Mouse (Mus musculus): Measurements from ENCODE around the gene Gcgr. TPM values are rescaled to one million over a fixed set of nuclear protein-coding genes. Genes with fewer than 3 reads are reported as not detected.
"Not testable (repeated sequence)": the region's sequence is repeated elsewhere in the genome, so short reads cannot be mapped to it uniquely, and the experiment has no call there.

Gcgr gene
- polyA plus RNA-seq, 1 experiment from 2014 or later = 20.7 TPM

GRCm38 (mm10) chr11:120549986-120550809, 19.7 kb downstream of the Gcgr start:
- H3K27me3 ChIP-seq (ENCODE audit: control insufficient read depth, insufficient read depth, low read depth, low read length) = no peaks in the 10 kb centered on the region
- 63% methylated on average over 11 of the region's 11 CpGs for WGBS (ENCODE audit: insufficient replicate concordance)
- H3K4me1 ChIP-seq (ENCODE audit: control insufficient read depth, low read depth, low read length) = peaks cover 27% of the 10 kb centered on the region
- no peak for ATAC-seq (ENCODE audit: low read depth)
- peak overlapping the region; percentile 78 for H3K4me3 ChIP-seq (ENCODE audit: low read depth, low read length)
- H3K9ac ChIP-seq (ENCODE audit: low read depth, low read length) = peak overlapping the region; percentile 93
- peak overlapping the region; percentile 93 for H3K4me2 ChIP-seq (ENCODE audit: low read depth, low read length)
- no peaks in the 10 kb centered on the region for H3K36me3 ChIP-seq (ENCODE audit: control insufficient read depth, insufficient read depth)
- H3K27ac ChIP-seq (ENCODE audit: low read length) = peak overlapping the region; percentile 94
- no peaks in the 10 kb centered on the region for H3K9me3 ChIP-seq (replicated peaks; ENCODE audit: control insufficient read depth, low read length)

GRCm38 (mm10) chr11:120550810-120551440, 20.4 kb downstream of the Gcgr start, which contains the start of gene Ppp1r27:
TSS of gene Ppp1r27 (minus strand) at chr11:120551132.
- ATAC-seq (ENCODE audit: low read depth) = no peak
- H3K4me1 ChIP-seq (ENCODE audit: control insufficient read depth, low read depth, low read length) = peaks cover 27% of the 10 kb centered on the region
- H3K27me3 ChIP-seq (ENCODE audit: control insufficient read depth, insufficient read depth, low read depth, low read length) = no peaks in the 10 kb centered on the region
- no peak within 1 kb of the TSS for H3K27ac ChIP-seq (ENCODE audit: low read length)
- peak within 1 kb of the TSS; percentile 93 for H3K4me2 ChIP-seq (ENCODE audit: low read depth, low read length)
- H3K36me3 ChIP-seq (ENCODE audit: control insufficient read depth, insufficient read depth) = no peaks in the 10 kb centered on the region
- H3K9ac ChIP-seq (ENCODE audit: low read depth, low read length) = peak within 1 kb of the TSS; percentile 93
- H3K9me3 ChIP-seq (replicated peaks; ENCODE audit: control insufficient read depth, low read length) = no peaks in the 10 kb centered on the region
- WGBS (ENCODE audit: insufficient replicate concordance) = 89% methylated on average over 28 of the region's 28 CpGs
- peak within 1 kb of the TSS; percentile 78 for H3K4me3 ChIP-seq (ENCODE audit: low read depth, low read length)

- H3K4me1 ChIP-seq (ENCODE audit: control insufficient read depth, low read depth, low read length) = peaks cover 21% of the 10 kb centered on the region
- no peak overlapping the region for H3K9ac ChIP-seq (ENCODE audit: low read depth, low read length)
- no peaks in the 10 kb centered on the region for H3K9me3 ChIP-seq (replicated peaks; ENCODE audit: control insufficient read depth, low read length)
- no peaks in the 10 kb centered on the region for H3K27me3 ChIP-seq (ENCODE audit: control insufficient read depth, insufficient read depth, low read depth, low read length)
- H3K27ac ChIP-seq (ENCODE audit: low read length) = no peak overlapping the region
- H3K36me3 ChIP-seq (ENCODE audit: control insufficient read depth, insufficient read depth) = no peaks in the 10 kb centered on the region
- H3K4me3 ChIP-seq (ENCODE audit: low read depth, low read length) = no peak overlapping the region
- ATAC-seq (ENCODE audit: low read depth) = no peak
- no peak overlapping the region for H3K4me2 ChIP-seq (ENCODE audit: low read depth, low read length)
- 62% methylated on average over 5 of the region's 5 CpGs for WGBS (ENCODE audit: insufficient replicate concordance)
Observed at GRCm38 (mm10) chr11:120552736-120553135, 22.2 kb downstream of the Gcgr start.

DNA sequence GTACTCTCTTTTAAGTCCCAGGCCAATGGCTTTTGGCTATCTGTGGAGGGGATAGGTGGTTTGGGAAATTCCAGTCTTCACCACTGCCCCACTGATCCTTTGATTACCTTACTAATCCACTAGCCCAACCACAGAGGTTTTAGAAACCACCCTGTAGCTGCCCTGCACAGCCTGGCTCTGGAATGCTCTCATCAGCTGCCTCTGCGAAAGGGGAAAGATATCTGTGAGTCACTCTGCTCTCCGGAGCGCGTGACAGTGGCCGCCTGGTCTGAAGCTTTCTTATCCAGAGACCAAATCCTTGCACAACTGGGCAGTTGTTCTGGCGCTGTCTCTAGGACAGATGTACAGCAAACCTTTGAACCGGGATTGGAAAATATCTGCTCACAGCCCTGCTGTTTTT, 24.3 kb downstream of the Gcgr start:
- peak; percentile 38; the same call in 1 of the 2 replicates for ATAC-seq (ENCODE audit: low read depth)
- H3K9me3 ChIP-seq (replicated peaks; ENCODE audit: control insufficient read depth, low read length) = no peaks in the 10 kb centered on the region
- H3K9ac ChIP-seq (ENCODE audit: low read depth, low read length) = no peak overlapping the region
- no peak overlapping the region for H3K4me3 ChIP-seq (ENCODE audit: low read depth, low read length)
- no peaks in the 10 kb centered on the region for H3K27me3 ChIP-seq (ENCODE audit: control insufficient read depth, insufficient read depth, low read depth, low read length)
- H3K4me1 ChIP-seq (ENCODE audit: control insufficient read depth, low read depth, low read length) = peaks cover 4% of the 10 kb centered on the region
- H3K27ac ChIP-seq (ENCODE audit: low read length) = no peak overlapping the region
- H3K36me3 ChIP-seq (ENCODE audit: control insufficient read depth, insufficient read depth) = no peaks in the 10 kb centered on the region
- no peak overlapping the region for H3K4me2 ChIP-seq (ENCODE audit: low read depth, low read length)
- 55% methylated on average over 7 of the region's 7 CpGs for WGBS (ENCODE audit: insufficient replicate concordance)

- Histone ChIP-seq H3K4me3 (ENCODE audit: low read depth, low read length) (no peak overlapping the region), H3K4me1 (ENCODE audit: control insufficient read depth, low read depth, low read length) (peaks cover under 1% of the 10 kb centered on the region), H3K27me3 (ENCODE audit: control insufficient read depth, insufficient read depth, low read depth, low read length) (no peaks in the 10 kb centered on the region), H3K4me2 (ENCODE audit: low read depth, low read length) (no peak overlapping the region), H3K36me3 (ENCODE audit: control insufficient read depth, insufficient read depth) (peaks cover 4% of the 10 kb centered on the region), H3K9me3 (replicated peaks; ENCODE audit: control insufficient read depth, low read length) (no peaks in the 10 kb centered on the region), H3K27ac (ENCODE audit: low read length) (no peak overlapping the region), H3K9ac (ENCODE audit: low read depth, low read length) (no peak overlapping the region)
- 37% methylated on average over 2 of the region's 2 CpGs for WGBS (ENCODE audit: insufficient replicate concordance)
- no peak for ATAC-seq (ENCODE audit: low read depth)
Observed at GRCm38 (mm10) chr11:120555260-120555659, 24.8 kb downstream of the Gcgr start.

DNA sequence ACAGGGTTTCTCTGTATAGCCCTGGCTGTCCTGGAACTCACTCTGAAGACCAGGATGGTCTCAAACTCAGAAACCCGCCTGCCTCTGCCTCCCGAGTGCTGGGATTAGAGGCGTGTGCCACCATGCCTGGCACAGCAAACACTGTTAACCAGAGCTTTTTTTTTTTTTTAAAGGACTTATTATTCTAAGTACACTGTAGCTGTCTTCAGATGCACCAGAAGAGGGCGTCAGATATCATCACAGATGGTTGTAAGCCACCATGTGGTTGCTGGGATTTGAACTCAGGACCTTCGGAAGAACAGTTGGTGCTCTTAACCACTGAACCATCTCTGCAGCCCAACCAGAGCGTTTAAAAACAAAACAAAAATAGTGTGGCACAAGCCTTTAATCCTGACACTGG, 28.3 kb downstream of the Gcgr start:
- 77% methylated on average over 6 of the region's 6 CpGs for WGBS (ENCODE audit: insufficient replicate concordance)
- not testable (repeated sequence) for H3K27me3 ChIP-seq (ENCODE audit: control insufficient read depth, insufficient read depth, low read depth, low read length); H3K27ac ChIP-seq (ENCODE audit: low read length); H3K9me3 ChIP-seq (replicated peaks; ENCODE audit: control insufficient read depth, low read length); H3K9ac ChIP-seq (ENCODE audit: low read depth, low read length); ATAC-seq (ENCODE audit: low read depth); H3K4me3 ChIP-seq (ENCODE audit: low read depth, low read length); H3K4me1 ChIP-seq (ENCODE audit: control insufficient read depth, low read depth, low read length); H3K4me2 ChIP-seq (ENCODE audit: low read depth, low read length)
- peaks cover 39% of the 10 kb centered on the region for H3K36me3 ChIP-seq (ENCODE audit: control insufficient read depth, insufficient read depth)

DNA sequence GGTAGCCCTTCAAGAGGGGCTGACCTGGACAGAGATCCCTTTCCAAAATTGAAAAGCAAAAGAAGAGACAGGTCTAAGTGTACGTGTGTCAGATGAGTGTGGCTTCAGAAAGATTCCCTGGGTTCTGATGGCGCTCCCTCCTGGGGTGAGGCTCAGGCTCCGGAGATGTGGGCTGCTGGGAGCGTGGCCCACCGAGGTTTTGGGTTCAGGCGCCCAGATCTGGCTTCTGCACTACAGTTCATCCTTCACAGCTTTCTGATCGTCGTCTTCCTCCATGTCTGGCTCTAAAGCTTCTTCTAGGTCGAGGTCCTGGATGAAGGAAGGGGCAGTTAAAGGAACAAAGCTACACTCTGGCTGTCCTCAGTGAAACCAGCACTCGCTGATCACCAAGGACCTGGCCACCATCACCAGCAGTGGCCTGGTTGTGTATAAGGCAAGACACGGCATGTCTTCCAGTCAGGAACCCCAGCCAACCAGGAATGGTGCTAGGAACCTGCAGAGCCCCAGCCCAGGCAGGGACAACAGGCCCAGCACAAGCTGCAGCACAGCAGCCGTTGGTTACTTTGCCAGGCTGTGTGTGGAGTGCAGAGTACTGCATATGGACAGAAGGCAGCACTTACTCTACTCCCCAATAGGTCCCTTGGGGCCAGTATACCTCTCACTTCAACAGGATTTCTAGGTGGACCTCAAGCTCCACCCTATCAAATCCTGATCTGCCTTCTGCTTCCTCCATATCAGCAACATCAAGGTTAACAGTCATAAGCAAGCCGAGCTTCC, 30.6 kb downstream of the Gcgr start:
- H3K9me3 ChIP-seq (replicated peaks; ENCODE audit: control insufficient read depth, low read length) = no peaks in the 10 kb centered on the region
- H3K4me1 ChIP-seq (ENCODE audit: control insufficient read depth, low read depth, low read length) = no peaks in the 10 kb centered on the region
- WGBS (ENCODE audit: insufficient replicate concordance) = 74% methylated on average over 13 of the region's 13 CpGs
- no peak overlapping the region for H3K9ac ChIP-seq (ENCODE audit: low read depth, low read length)
- no peak for ATAC-seq (ENCODE audit: low read depth)
- H3K4me3 ChIP-seq (ENCODE audit: low read depth, low read length) = no peak overlapping the region
- H3K36me3 ChIP-seq (ENCODE audit: control insufficient read depth, insufficient read depth) = peaks cover 54% of the 10 kb centered on the region
- H3K4me2 ChIP-seq (ENCODE audit: low read depth, low read length) = no peak overlapping the region
- no peaks in the 10 kb centered on the region for H3K27me3 ChIP-seq (ENCODE audit: control insufficient read depth, insufficient read depth, low read depth, low read length)
- no peak overlapping the region for H3K27ac ChIP-seq (ENCODE audit: low read length)

GRCm38 (mm10) chr11:120562949-120563348, 32.5 kb downstream of the Gcgr start:
- Histone ChIP-seq H3K9me3 (replicated peaks; ENCODE audit: control insufficient read depth, low read length) (no peaks in the 10 kb centered on the region), H3K27me3 (ENCODE audit: control insufficient read depth, insufficient read depth, low read depth, low read length) (no peaks in the 10 kb centered on the region), H3K9ac (ENCODE audit: low read depth, low read length) (no peak overlapping the region), H3K27ac (ENCODE audit: low read length) (no peak overlapping the region), H3K4me2 (ENCODE audit: low read depth, low read length) (no peak overlapping the region), H3K36me3 (ENCODE audit: control insufficient read depth, insufficient read depth) (peaks cover 67% of the 10 kb centered on the region), H3K4me3 (ENCODE audit: low read depth, low read length) (no peak overlapping the region), H3K4me1 (ENCODE audit: control insufficient read depth, low read depth, low read length) (no peaks in the 10 kb centered on the region)
- no peak for ATAC-seq (ENCODE audit: low read depth)
- 88% methylated on average over 13 of the region's 13 CpGs for WGBS (ENCODE audit: insufficient replicate concordance)
